Mouse (Mus musculus) frontal cortex, adult (tissue): ENCODE measurements at regions not wholly inside any gene's neighbourhood (a gene's known extent, or its start where the extent isn't known, plus 50 kb on each side); places are given as distances from the start of the nearest gene placed in this dataset.
A peak's percentile ranks its signal among the peaks of the same experiment; 100 is the strongest.

Experiments
- ATAC-seq: cut with Nextera tagmentation; 2 replicates; pipeline ENCODE4 v1.9.2; 2017; ENCODE audit warnings: mild to moderate bottlenecking, moderate library complexity, mixed read lengths; ENCODE audit not compliant: low TSS enrichment

DNA sequence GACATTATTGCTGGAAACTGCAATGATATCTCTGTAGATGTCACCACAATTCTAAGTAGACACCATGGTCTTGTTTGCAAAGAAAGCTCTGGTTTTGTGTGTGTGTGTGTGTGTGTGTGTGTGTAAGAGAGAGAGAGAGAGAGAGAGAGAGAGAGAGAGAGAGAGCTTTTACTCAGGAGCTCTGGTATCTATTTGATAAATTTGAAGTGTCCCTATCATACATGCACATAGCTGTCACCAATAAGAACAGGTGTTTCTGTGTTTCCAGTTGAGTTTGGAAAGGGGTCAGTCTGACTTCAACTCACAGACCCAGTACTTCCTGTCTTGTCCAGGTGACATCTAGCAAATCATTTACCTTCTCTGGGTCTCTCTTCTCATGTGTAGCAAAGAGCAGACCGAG lies 169.7 kb upstream of the Serpine2 start:
- no peak for ATAC-seq

DNA sequence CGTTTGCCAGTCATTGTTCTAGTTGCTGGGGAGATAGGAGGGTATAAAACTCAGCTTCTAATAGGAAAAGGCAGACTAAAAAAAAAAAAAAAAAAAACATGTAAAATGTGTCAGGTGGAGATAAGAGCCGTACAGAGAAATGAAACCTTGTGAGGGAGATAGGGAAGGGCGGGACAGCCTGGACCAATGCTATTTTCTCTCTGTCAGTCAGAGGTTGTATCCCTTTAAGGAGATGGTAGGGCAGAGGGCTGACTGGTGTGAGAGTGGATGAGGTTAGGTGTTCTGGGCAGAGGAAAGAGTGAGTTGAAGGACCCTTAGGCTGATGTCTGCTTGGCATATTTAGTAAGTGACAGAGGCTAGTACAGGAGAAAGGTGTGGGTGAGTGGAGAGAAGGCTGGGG lies 169.2 kb upstream of the Serpine2 start:
- no peak for ATAC-seq

DNA sequence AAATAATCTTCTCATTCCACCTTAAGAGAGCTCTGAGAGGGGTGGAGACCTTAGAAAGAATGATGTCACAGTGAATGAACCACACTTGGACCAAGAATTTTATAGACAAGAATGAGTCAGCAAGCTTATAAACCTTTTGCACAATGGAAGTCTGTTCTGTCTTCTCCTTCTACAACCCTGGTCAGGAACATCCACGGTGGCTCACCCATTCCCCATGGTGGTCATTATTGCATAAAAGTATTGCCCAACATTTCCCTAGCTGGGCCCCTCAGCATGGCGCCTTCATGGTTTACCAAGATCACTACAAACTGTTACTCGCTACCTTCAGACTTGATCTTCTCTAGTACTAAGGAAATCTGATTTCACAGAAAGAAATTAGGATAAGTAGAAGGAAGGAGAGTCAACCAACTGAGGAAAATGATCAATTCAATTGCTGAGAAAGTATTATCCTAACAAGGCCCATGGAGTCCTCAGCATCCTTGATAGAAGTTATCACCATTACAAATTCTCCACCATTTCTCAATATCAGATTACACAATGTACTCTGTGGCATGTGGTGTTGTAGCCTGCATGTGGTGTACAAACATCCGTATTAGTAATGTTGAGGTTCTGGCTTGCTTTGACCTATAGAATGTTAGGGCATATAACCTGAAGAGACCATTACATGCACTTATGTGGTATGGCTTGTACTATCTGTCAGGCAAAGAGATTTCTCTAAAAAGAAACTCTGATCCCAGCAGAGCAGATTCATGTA lies 165.1 kb upstream of the Serpine2 start:
- ATAC-seq: no peak

DNA sequence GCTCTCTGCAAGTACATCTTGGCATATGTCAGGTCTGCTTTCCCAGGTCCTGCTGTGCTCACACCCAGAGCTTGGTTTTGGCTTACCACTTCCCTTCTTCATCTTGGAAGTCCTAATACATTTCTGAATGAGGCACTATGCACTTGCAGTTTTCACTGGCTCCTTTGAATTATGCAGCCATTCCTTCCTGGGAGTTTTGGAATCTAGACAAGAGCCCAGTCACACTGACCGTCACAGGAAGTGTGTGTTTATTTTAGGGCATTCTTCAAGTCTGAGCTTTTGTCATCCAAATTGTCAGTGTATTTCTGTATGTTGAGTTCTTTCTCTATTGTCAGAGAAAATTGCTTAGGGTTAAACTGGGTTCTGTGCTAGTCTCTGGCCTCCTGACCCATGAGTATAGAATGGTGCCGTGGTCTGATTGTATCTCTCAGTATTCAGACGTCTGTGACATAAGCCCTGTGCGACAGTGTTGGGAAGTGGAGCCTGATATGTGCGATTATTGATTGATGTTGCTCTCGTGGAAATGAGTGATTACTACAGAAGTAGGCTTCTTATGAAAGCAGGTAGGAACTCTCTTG lies 162.6 kb upstream of the Serpine2 start:
- no peak for ATAC-seq

DNA sequence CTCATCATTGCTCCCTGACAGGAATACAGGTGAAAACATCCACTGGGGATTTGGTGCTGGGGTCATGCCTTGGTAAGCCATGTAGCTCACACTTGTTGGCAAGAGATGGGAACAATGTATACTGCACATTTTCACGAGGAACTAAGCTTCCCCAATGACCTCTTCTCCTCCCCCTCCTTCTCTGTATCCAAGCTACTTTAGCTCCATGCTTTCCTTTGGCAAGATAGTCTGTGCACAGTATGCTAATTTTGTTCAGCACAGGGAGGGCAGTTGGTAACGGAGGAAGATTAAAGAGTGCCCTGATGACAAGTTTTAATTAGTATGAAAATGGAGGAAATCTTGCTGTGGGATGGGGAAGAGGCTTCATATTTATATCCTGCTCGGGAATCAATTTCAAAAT lies 160.9 kb upstream of the Serpine2 start:
- ATAC-seq: no peak

DNA sequence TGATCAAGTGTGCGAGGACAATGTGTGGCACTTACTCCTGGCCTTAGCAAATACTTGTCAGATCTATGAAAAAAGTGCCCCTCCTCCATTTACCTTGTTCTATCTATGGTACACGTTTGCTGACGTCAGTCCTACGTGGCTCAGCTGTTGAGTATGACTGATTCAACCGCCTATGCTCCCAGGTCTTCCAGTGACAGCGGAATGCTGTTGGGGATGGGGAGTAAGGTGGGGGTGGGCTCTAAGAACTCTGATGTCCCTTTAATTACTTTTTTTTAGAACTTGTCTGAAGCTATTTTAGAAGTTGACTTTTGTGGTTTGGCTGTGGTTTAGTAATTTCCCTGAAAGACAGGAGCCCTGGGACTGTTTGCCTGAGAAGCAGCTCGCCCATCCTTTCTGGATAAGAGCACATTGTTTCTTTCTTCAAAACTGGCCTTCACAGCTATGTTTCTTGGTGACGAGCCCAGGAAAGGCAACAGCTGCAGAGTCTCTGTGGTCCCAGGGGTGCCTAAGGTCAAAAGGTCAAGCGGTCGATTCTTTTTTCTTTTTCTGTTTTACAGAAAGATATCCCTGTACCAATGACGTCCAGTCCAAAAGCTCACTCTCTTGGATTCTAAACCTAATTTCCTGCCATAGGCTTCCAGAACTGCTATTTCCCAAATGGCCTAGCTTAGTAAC lies 157.5 kb upstream of the Serpine2 start:
- ATAC-seq: no peak

DNA sequence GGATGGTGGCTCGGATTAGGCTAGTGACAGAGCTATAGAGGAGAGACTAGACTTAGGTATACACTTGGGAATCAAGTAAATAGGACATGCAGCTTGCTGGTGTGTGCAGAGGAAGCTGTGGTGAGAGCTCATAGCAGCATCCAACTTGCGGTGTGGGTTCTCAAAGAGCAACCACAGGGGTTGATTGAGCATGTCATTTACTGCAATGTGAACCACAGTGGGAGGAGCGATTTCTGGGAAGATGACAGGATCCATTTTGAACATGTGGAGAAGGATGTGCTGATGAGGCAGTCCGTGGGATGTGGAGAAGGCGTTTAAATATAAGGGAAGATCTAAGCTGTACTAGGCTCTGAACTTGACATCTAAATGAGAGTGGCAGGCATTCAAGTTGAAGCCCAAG lies 154.5 kb upstream of the Serpine2 start:
- ATAC-seq: no peak

DNA sequence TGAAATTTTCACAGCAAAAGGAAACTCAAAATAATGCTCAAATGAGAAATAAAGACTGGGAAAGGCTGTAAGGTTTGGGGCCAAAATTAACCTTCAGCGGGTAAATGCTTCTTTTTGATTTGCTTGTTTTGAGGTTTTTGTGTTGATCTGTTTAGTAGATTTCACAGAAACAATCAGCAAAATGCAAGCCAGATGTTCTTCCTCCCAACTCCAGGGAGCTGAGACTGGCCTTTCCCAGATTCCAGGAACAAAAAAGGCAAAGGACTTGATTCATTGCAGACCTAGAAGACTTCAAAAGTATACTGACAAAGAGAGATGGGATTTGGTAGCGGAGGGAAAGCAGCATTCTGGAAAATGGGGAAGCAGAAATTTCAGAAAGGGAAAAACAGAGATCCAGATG lies 153.6 kb upstream of the Serpine2 start:
- no peak for ATAC-seq

DNA sequence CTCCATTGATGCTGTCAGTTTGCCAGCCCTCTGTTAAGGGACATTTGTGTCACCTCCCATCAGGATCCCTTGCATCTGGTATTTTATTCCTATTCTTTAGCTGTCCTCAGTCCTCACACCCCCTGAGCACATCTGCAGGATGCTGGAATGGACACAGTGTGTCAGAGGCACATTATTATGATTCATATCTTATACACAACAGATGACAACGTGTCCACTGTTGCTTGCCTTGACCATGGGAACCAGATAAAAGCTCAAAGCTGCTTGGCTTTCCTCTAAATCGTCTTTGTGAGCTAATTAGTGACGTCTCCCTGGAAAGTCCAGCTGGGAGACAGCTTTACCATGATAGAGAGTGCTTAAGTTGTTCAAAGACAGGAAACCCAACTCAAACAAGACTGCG lies 149.7 kb upstream of the Serpine2 start:
- ATAC-seq: no peak

DNA sequence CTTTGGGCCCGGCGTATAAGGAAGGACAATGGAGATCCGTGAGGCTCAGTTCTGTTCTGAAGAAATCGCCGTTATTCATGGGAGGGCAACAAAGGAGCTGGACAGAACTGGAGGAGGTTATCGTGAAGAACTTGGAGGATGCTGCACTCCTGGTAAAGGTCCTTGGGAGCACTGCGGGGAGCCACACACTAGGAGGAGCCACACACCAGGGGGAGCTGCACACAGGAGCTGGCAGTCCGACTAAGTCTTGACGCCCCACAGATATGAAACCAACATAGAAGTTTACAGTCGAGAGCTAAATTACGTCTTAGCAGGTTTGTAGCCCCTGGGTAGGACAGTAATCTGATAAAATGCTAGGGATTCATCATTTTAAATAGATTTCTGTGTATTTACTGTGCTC lies 138.1 kb upstream of the Serpine2 start:
- ATAC-seq: peak; percentile 41; the same call in 1 of the 2 replicates

DNA sequence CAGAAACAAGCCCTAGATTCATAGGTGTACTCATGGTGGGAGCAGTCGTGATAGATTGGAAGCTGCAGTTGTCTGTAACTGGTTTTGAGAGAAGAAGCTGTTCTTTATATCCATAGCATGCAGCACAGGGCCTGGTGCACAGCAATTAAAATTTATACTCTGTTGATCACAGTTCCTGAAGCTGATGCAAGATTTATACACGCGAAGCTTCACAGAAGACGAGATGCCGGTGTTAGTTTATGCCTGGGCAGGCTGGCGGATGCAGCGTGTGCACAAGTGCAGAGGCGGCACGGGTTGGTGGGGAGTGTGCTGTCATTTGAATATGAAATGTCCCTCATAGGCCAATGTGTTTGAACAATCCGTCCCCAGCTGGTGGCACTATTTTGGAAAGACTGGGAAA lies 136.9 kb upstream of the Serpine2 start:
- no peak for ATAC-seq

DNA sequence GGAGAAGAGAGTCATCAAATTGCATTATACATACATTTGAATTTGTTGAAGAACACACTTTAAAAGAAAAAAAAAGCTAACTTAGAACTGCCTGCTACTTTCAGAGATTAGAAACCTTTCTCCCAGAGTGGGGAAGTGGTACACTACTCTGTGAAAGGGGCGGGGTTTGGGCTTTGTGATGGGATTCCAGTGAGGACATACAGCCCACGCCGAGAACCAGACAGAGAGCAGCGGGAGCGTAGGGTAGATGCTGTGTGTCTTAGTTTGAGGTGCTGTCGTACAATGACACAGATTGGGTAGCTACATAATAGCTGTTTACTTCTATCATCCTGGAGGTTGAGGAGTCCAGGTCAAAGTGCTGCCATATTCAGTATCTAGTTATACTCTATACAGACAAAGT lies 136.5 kb upstream of the Serpine2 start:
- no peak for ATAC-seq

DNA sequence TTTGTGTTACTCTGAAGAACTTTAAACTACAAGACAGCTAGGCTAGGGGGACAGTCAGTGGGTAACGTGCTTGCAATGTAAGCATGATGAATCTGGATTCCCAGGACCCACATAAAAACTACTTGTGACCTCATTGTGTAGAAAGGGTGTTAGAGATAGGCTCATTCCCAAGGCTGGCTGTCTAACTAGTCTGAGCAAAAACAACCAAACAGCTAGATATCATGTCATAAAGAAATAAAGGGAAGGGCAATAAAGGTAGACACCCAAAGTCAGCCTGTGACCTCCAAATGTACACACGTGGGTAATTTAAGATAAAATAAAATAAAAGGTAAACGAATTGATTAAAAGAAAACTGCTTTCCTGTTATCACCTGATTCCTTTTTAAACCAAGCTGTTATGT lies 123.7 kb upstream of the Serpine2 start:
- no peak for ATAC-seq

DNA sequence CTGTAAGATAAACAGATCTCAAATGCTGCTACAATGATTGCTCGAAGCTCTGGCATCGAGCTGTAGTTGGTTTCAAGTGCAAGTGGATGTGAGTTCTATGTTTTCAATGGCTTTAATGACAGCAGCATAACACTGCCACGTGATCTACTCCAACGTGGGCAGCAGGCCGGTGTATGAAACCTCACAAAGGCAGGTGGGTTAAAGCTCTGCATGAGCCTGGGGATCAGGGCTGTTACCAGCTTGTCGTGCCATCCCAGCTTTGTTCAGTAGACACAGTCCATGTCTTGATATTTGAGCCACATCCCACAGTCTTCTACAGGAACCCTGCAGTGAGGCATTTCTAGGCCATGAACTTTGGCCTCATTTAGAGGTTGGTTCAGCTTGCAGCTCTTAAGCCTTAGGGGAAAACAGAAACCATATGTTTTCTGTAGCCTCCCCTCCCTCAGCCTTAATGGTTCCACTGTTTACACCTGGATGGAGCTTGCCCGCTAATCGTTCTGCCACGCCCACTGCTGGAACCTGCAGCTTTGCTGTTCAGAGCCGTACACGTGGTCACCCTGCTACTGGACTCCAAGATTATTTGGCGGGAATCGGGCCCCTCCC lies 121.8 kb upstream of the Serpine2 start:
- ATAC-seq: no peak

DNA sequence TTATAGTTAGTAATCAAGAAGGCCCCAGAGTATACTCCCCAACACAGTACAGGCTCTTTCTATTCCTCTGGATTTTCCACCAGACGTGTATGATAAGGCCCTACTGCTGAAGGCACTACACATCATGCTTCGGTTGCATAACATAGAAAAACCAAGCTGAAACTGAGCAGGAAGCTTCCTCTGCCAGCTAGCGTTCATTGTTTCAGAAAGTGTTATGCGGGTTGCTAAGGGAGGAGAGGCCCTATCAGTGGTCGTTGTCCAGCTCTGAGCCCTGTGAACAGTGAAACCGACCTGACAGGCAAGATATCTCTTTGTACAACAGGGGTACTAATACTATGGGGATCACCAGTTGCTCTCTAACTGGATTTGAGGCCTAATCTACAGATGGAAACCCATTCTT lies 118.9 kb upstream of the Serpine2 start:
- no peak for ATAC-seq

DNA sequence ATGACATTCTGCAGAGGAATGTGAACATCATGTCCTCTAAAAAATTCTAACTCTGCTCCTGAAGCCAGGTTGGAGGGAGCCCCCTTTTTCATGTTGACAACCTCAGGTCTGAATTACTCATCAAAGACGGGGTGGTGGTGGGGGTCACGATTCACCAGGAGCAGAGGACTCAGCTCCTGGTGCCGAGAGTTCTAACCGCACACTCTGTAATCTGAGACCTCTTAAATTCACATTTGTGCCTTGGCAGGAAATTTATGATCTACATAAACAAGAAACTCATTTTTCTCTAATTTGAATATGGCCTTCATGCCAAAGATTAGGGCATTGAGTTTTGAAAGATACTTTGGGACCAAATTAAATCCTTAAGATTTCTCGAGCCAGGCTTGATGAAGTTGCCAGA lies 117.2 kb upstream of the Serpine2 start:
- peak; percentile 15; the same call in 1 of the 2 replicates for ATAC-seq

DNA sequence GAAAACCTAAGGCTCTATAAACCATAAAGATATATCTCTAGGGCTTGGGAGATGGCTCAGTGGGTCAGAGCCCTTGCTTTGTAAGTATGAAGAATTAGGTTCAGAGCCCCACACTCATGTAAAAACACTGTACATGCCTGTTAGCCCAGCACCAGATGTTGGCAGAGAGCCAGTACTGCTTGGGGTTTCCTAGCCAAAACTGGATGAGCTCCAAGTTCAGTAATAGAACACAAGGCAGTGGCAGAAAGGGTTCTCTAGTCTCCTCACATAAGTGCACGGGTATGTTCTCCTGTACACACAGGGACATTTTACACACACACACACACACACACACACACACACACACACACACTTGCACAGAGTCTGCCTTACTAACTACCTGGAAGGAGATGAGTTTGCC lies 95.1 kb upstream of the Serpine2 start:
- no peak for ATAC-seq

DNA sequence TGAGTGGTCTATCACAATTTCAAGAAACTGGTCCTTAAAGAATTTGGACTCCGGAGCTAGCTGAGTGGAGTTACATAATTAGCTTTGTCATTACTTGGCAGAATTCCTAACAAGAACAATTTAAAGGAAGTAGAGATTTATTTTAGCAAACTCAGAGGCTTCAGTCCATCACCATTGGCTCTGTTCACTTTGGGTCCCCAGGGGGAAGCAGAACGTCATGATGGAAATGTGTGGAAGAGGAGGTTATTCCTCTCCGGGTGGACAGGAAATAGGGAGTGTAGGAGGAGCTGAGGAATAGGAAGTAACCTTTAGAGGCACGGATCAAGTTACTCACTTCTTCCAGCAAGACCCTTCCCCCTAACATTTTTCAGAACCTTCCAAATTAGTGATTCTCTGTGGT lies 83.3 kb upstream of the Serpine2 start:
- no peak for ATAC-seq

DNA sequence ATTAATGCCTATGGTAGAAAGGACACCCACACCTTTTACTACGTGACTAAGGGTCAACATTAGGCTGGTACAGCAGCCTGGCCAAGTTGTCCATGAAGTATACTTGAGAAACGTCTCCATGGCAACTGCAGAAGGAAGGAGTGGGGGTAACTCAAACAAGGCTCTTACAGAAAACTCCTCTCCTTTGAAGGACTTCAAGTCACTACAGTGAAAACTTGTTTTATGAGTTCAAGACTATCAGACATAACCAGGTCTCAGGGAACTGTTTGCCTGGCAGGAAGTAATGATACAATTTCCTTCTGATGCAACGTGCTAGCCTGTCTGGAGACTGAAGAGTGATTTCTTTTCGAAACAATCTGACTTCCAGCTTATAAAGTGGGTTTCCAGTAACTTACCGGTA lies 71.5 kb upstream of the Serpine2 start:
- no peak for ATAC-seq

DNA sequence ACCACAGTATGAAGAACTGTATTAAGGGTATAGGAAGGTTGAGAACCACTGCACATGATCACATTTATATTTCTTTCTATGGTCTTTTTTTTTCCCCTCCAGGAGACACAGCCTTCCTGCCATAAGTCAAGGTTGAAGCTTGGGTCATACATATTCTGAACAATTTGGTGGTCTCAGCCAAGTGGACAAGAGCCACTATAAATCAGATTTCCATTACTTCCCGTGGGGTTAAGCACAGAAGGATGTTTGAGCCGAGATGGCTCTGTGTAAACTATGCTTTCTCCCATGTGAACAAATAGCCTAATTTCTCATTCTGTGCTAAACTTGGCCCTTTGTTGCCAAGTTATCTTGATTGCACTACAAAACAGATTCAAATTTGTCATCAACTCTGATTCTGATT lies 66.8 kb upstream of the Serpine2 start:
- no peak for ATAC-seq

DNA sequence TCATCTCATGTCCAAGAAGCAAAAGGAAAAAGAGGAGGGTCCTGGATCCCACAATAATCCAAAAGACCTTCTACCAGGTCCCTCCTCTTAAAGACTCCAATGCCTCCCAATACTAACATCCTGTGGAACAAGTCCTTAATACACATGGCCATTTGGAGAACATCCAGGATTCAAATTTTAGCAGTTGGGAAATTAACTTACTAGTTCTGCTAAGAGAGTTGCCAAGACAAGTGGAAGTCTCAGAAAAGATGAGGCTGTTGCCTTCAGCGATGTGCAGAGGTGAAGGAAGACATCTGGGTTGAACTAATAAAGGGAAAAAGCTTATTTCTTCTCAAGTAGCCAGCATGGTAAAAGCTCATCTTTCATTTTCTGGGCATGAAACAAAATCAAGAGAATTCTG lies 64.8 kb upstream of the Serpine2 start:
- no peak for ATAC-seq

DNA sequence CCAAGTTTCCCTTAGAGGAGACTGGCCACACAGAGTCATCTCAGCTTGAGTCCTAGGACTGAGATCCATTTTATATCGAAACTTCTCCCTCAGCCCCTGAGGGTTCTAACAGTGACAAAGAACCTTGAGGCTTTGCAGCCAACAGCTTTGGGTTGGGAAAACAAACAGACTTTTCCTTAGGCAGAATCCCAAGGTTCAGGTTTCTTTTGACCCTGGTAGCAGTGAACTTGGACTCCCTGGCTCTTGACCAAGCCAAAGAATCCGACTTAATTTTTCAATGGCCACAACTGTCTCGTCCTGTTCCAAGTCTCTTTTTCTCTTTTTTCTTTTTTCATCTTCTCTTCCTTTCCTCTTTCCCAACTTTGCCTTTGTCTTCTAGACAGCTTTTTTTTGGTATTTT lies 60.9 kb upstream of the Serpine2 start:
- no peak for ATAC-seq

DNA sequence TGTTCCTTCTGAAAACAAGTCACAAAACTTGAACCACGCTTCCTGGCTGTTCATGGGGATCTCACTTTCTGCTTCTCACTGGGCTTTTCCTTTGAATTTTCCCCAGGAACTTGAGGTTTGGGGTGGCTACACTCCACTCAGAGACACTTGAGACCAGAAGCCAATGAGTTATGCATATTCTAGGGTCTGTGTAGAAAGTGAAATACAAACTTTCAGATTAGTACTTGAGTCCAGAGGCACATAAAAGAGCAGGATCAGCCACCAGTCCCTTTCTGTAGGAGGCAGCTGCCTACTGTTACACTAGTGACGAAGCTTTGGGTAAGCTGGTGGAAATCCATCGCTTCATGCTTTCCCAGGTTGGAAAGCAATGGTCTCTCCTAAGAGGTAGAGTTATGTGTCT lies 60.4 kb upstream of the Serpine2 start:
- no peak for ATAC-seq
